In genomic region chr2:181458411-181459152, GRCm38 (mm10) we compare ENCODE assay signal across 8 mouse cellular contexts. TPM values are rescaled to one million over a fixed set of nuclear protein-coding genes. Genes with fewer than 3 reads are reported as not detected.
DNase-seq lines count a peak whose midpoint lies in the region; ATAC-seq and TF ChIP-seq lines count a peak whose summit lies in the region.

No protein-coding gene starts in this region.

- TF ChIP-seq CTCF in thymus, adult 2 months (IDR thresholded peaks at IDR 0.05; ENCODE audit: borderline replicate concordance, control insufficient read depth, extremely low read depth, insufficient read depth, low read length, poor library complexity) = no peak
- TF ChIP-seq CTCF in forebrain, postnatal 0 days (IDR thresholded peaks at IDR 0.05; ENCODE audit: low read depth) = no peak

- peaks cover 22% of the 10 kb centered on the region for H3K27me3 ChIP-seq in thymus, adult 2 months (ENCODE audit: control insufficient read depth, insufficient read depth, low read length)
- H3K27me3 ChIP-seq in forebrain, postnatal 0 days (ENCODE audit: insufficient read depth, low read length) = 0 out of 2 replicates have a peak, but pooled peaks cover 2% of the 10 kb centered on the region
- peaks cover 27% of the 10 kb centered on the region for H3K27me3 ChIP-seq in liver, embryonic 15.5 days
- peaks cover 4% of the 10 kb centered on the region; the same call in 1 of the 2 replicates for H3K27me3 ChIP-seq in neural tube, embryonic 14.5 days (ENCODE audit: control insufficient read depth, insufficient read depth, low read length)

- 2% methylated on average over 70 of the region's 72 CpGs for WGBS in thymus, adult 2 months
- WGBS in forebrain, postnatal 0 days = 2% methylated on average over 66 of the region's 72 CpGs
- WGBS in liver, embryonic 15.5 days (ENCODE audit: insufficient replicate concordance) = under 1% methylated on average over 68 of the region's 72 CpGs
- under 1% methylated on average over 55 of the region's 72 CpGs for WGBS in neural tube, embryonic 14.5 days

- H3K4me3 ChIP-seq in thymus, adult 2 months (ENCODE audit: control insufficient read depth, insufficient read depth, low read length) = peak overlapping the region; percentile 48
- peak overlapping the region; percentile 85 for H3K4me3 ChIP-seq in forebrain, postnatal 0 days (ENCODE audit: low read depth, low read length)
- H3K4me3 ChIP-seq in liver, embryonic 15.5 days (replicated peaks) = peak overlapping the region; percentile 98
- peak overlapping the region; percentile 92 for H3K4me3 ChIP-seq in neural tube, embryonic 14.5 days (ENCODE audit: low read depth, low read length)

- peaks cover 11% of the 10 kb centered on the region for H3K4me1 ChIP-seq in thymus, adult 2 months (replicated peaks; ENCODE audit: control insufficient read depth, insufficient read depth, low read length)
- no peaks in the 10 kb centered on the region for H3K4me1 ChIP-seq in forebrain, postnatal 0 days (ENCODE audit: insufficient read depth)
- H3K4me1 ChIP-seq in liver, embryonic 15.5 days (replicated peaks) = peaks cover 82% of the 10 kb centered on the region
- H3K4me1 ChIP-seq in neural tube, embryonic 14.5 days (ENCODE audit: control insufficient read depth, insufficient read depth, low read length) = peaks cover 5% of the 10 kb centered on the region

- peak; percentile 6; the same call in 1 of the 2 replicates for ATAC-seq in forebrain, postnatal 0 days
- ATAC-seq in liver, embryonic 15.5 days (ENCODE audit: insufficient read depth) = peak; percentile 1
- ATAC-seq in neural tube, embryonic 14.5 days (ENCODE audit: low read depth) = peak; percentile 49

- DNase-seq in thymus, adult 2 months = peak; percentile 5
- no peak for DNase-seq in thymus, postnatal 10 days (ENCODE audit: low spot score in 2 of 2)
- DNase-seq in cerebellum, adult 8-10 months = peak; percentile 59
- DNase-seq in forebrain, postnatal 0 days = peak; percentile 37
- peak; percentile 73 for DNase-seq in induced T-regulatory cell, adult 2 months (ENCODE audit: low read depth)
- DNase-seq in adipocyte (ENCODE audit: low spot score) = no peak

- H3K4me2 ChIP-seq in forebrain, postnatal 0 days (ENCODE audit: low read depth) = peak overlapping the region; percentile 98
- peak overlapping the region; percentile 100 for H3K4me2 ChIP-seq in liver, embryonic 15.5 days
- H3K4me2 ChIP-seq in neural tube, embryonic 14.5 days (ENCODE audit: low read depth, low read length) = peak overlapping the region; percentile 91

- no peaks in the 10 kb centered on the region for H3K9me3 ChIP-seq in forebrain, postnatal 0 days (ENCODE audit: low read length)
- no peaks in the 10 kb centered on the region for H3K9me3 ChIP-seq in liver, embryonic 15.5 days (replicated peaks)
- no peaks in the 10 kb centered on the region for H3K9me3 ChIP-seq in neural tube, embryonic 14.5 days (ENCODE audit: control insufficient read depth, low read length)

- no peak for TF ChIP-seq POLR2A in thymus, adult 2 months (IDR thresholded peaks at IDR 0.05; ENCODE audit: control insufficient read depth, extremely low read depth, insufficient read depth, low read length, poor library complexity)

- peak overlapping the region; percentile 69 for H3K9ac ChIP-seq in forebrain, postnatal 0 days
- H3K9ac ChIP-seq in liver, embryonic 15.5 days = peak overlapping the region; percentile 91
- H3K9ac ChIP-seq in neural tube, embryonic 14.5 days (replicated peaks; ENCODE audit: low read depth, low read length) = peak overlapping the region; percentile 89

- H3K27ac ChIP-seq in thymus, adult 2 months (ENCODE audit: control insufficient read depth, insufficient read depth, low read length) = no peak overlapping the region
- no peak overlapping the region for H3K27ac ChIP-seq in forebrain, postnatal 0 days (ENCODE audit: low read depth, low read length)
- peak overlapping the region; percentile 86 for H3K27ac ChIP-seq in liver, embryonic 15.5 days (replicated peaks)
- peak overlapping the region; percentile 68 for H3K27ac ChIP-seq in neural tube, embryonic 14.5 days (ENCODE audit: low read depth, low read length)

- H3K36me3 ChIP-seq in thymus, adult 2 months (ENCODE audit: control insufficient read depth, insufficient read depth, low read length) = no peaks in the 10 kb centered on the region
- no peaks in the 10 kb centered on the region for H3K36me3 ChIP-seq in forebrain, postnatal 0 days (ENCODE audit: insufficient read depth)
- H3K36me3 ChIP-seq in liver, embryonic 15.5 days (replicated peaks) = no peaks in the 10 kb centered on the region
- no peaks in the 10 kb centered on the region for H3K36me3 ChIP-seq in neural tube, embryonic 14.5 days (ENCODE audit: control insufficient read depth, insufficient read depth, low read length)

RNA-seq across cellular contexts. Expression of gene Zbtb46, which starts 0.6 kb away (rescaled TPM):
- 4.8 and 5.3 TPM in 2 replicates for polyA plus RNA-seq in thymus, adult 2 months (2012; rRNA removed)
- total RNA-seq in forebrain, postnatal 0 days (2014; rRNA removed) = 11.7 and 17.7 TPM in 2 replicates
- polyA plus RNA-seq in forebrain, postnatal 0 days (2015; fragmentation: Nextera tagmentation; extraction: Ambion mirVana) = 8.2 and 11.0 TPM in 2 replicates
- polyA plus RNA-seq in liver, embryonic 15.5 days (2015; fragmentation: Nextera tagmentation; extraction: Ambion mirVana) = 7.9 and 8.7 TPM in 2 replicates
- polyA plus RNA-seq in neural tube, embryonic 14.5 days (2014; fragmentation: Nextera tagmentation; extraction: Ambion mirVana) = 18.2 and 22.8 TPM in 2 replicates

RNA-seq across cellular contexts. Expression of gene Abhd16b, which starts 34.4 kb away (rescaled TPM):
- 0.13 and 0.16 TPM in 2 replicates for polyA plus RNA-seq in thymus, adult 2 months (2012; rRNA removed)
- not detected in 2 replicates for total RNA-seq in forebrain, postnatal 0 days (2014; rRNA removed)
- not detected in 2 replicates for polyA plus RNA-seq in forebrain, postnatal 0 days (2015; fragmentation: Nextera tagmentation; extraction: Ambion mirVana)
- not detected in 2 replicates for polyA plus RNA-seq in liver, embryonic 15.5 days (2015; fragmentation: Nextera tagmentation; extraction: Ambion mirVana)
- not detected in 2 replicates for polyA plus RNA-seq in neural tube, embryonic 14.5 days (2014; fragmentation: Nextera tagmentation; extraction: Ambion mirVana)

RNA-seq across cellular contexts. Expression of gene Tpd52l2, which starts 38.4 kb away (rescaled TPM):
- polyA plus RNA-seq in thymus, adult 2 months (2012; rRNA removed) = 54.2 and 54.7 TPM in 2 replicates
- 91.7 and 120 TPM in 2 replicates for total RNA-seq in forebrain, postnatal 0 days (2014; rRNA removed)
- polyA plus RNA-seq in forebrain, postnatal 0 days (2015; fragmentation: Nextera tagmentation; extraction: Ambion mirVana) = 114 and 128 TPM in 2 replicates
- polyA plus RNA-seq in liver, embryonic 15.5 days (2015; fragmentation: Nextera tagmentation; extraction: Ambion mirVana) = 67.3 and 68.4 TPM in 2 replicates
- polyA plus RNA-seq in neural tube, embryonic 14.5 days (2014; fragmentation: Nextera tagmentation; extraction: Ambion mirVana) = 116 and 120 TPM in 2 replicates

Comparison
In these comparisons a context has a peak if more than half of its experiments do, and no peak if none do; other contexts are left out.
1. DNase-seq: peak in thymus, adult 2 months (single experiment), cerebellum, adult 8-10 months (single experiment), forebrain, postnatal 0 days (single experiment) and induced T-regulatory cell, adult 2 months (single experiment); none in thymus, postnatal 10 days (0 of 2) and adipocyte (single experiment).
2. H3K27ac ChIP-seq: peak in liver, embryonic 15.5 days (single experiment) and neural tube, embryonic 14.5 days (single experiment); none in thymus, adult 2 months (single experiment) and forebrain, postnatal 0 days (single experiment).
3. H3K4me3 ChIP-seq: peak in every context shown above with its lines; median percentile 98 in liver, embryonic 15.5 days; 92 in neural tube, embryonic 14.5 days; 85 in forebrain, postnatal 0 days; 48 in thymus, adult 2 months.
4. Peak in every context shown above with its lines, with median percentiles within 50 percentile points of each other: ATAC-seq, H3K4me2 ChIP-seq and H3K9ac ChIP-seq.